Mouse (Mus musculus) midbrain, embryonic 13.5 days (tissue): ENCODE measurements at regions not wholly inside any gene's neighbourhood (a gene's known extent, or its start where the extent isn't known, plus 50 kb on each side); places are given as distances from the start of the nearest gene placed in this dataset.

Experiments
- ATAC-seq: fragments of 200-750 bp; cut with Nextera tagmentation; 2 replicates; pipeline ENCODE4 v1.8.0; 2017; ENCODE audit warnings: mild to moderate bottlenecking, moderate TSS enrichment, moderate library complexity
- H3K27ac ChIP-seq: fragments of 300-500 bp; sonication (generic); 2 replicates; pipeline ENCODE4 v1.5.1; 2015; ENCODE audit warnings: inconsistent platforms, mild to moderate bottlenecking, moderate library complexity
- H3K27me3 ChIP-seq: fragments of 300-500 bp; sonication (generic); 2 replicates; pipeline ENCODE4 v1.6.1; 2015; ENCODE audit warnings: mild to moderate bottlenecking, inconsistent platforms
- H3K36me3 ChIP-seq: fragments of 300-500 bp; sonication (generic); 2 replicates; pipeline ENCODE4 v1.6.1; 2015; ENCODE audit warnings: mild to moderate bottlenecking, inconsistent platforms
- H3K4me1 ChIP-seq: fragments of 300-500 bp; sonication (generic); replicated peaks from 2 replicates; pipeline ENCODE4 v1.6.1; 2015; ENCODE audit warnings: inconsistent platforms
- H3K4me2 ChIP-seq: fragments of 300-500 bp; sonication (generic); replicated peaks from 2 replicates; pipeline ENCODE4 v1.6.1; 2015; ENCODE audit warnings: moderate library complexity, mild to moderate bottlenecking, inconsistent platforms
- H3K4me3 ChIP-seq: fragments of 300-500 bp; sonication (generic); replicated peaks from 2 replicates; pipeline ENCODE4 v1.5.1; 2015; ENCODE audit warnings: mild to moderate bottlenecking, inconsistent platforms
- H3K9ac ChIP-seq: fragments of 300-500 bp; sonication (generic); replicated peaks from 2 replicates; pipeline ENCODE4 v1.6.1; 2015; ENCODE audit warnings: mild to moderate bottlenecking, inconsistent platforms
- H3K9me3 ChIP-seq: fragments of 300-500 bp; sonication (generic); 2 replicates; pipeline ENCODE4 v1.6.1; 2016; ENCODE audit warnings: mild to moderate bottlenecking, inconsistent platforms
- WGBS: fragments of 180-500 bp; shearing (Covaris S2); methylation state at CpG from one replicate; pipeline ENCODE4 v1.1.7; 2015; 5-methylcytosine and 5-hydroxymethylcytosine counted together

DNA sequence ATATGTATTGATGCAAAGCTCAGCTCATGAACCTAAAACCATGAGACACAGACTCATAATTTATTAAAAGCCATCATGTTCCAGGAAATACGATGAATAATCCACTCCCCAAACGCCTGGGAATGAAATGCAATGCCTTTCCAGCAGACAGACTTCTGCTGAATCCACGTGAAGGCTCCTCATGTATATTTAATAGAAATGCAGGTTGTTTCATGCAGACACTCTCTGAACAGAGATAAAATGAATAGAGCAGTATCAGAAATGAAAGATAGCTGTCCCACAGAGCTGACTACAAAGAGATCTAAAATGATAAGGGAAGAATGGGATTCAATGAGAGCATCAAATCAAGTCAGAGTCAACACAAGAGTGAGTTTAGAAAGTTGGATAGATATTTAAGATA lies 376.3 kb upstream of the Lrfn5 start:
- Histone ChIP-seq H3K27me3 (no peaks in the 10 kb centered on the region), H3K4me2 (no peak overlapping the region), H3K27ac (no peak overlapping the region), H3K9me3 (no peaks in the 10 kb centered on the region), H3K36me3 (no peaks in the 10 kb centered on the region), H3K9ac (no peak overlapping the region), H3K4me3 (no peak overlapping the region), H3K4me1 (no peaks in the 10 kb centered on the region)
- 0 out of 2 replicates have a peak, but pooled peaks have one; percentile 50 for ATAC-seq
- WGBS: 57% methylated on average over 3 of the region's 3 CpGs

DNA sequence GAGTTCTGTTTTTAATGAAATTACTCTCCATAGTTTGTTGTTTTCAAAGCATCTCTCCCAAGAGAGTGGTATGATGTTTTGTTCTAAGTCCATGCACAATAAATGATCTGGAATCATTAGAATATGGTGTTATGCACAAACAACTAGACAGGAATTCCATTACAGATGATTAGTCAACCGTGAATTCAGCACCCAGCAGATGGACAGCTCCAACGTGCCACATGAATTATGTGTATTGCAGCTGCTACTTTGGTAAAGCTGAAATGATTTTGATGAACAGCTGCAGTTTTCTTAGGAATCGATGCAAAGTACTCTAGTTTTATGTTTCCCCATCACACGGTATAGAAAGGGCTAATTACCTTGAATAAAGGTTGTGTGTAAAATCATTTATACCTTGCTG lies 347.6 kb upstream of the Lrfn5 start:
- Histone ChIP-seq H3K9ac (no peak overlapping the region), H3K9me3 (no peaks in the 10 kb centered on the region), H3K4me3 (no peak overlapping the region), H3K27me3 (no peaks in the 10 kb centered on the region), H3K36me3 (no peaks in the 10 kb centered on the region), H3K4me2 (no peak overlapping the region), H3K4me1 (no peaks in the 10 kb centered on the region), H3K27ac (no peak overlapping the region)
- 57% methylated on average over 4 of the region's 4 CpGs for WGBS
- no peak for ATAC-seq
